Mouse (Mus musculus): ENCODE results near the gene Naglu. TPM values are rescaled to one million over a fixed set of nuclear protein-coding genes. Genes with fewer than 3 reads are reported as not detected.

Naglu gene
- total RNA-seq, 1 experiment from 2014 or later: 30.8 TPM

- peak; percentile 92 for DNase-seq
Observed at GRCm38 (mm10) chr11:101057860-101058259, 12.0 kb upstream of the Naglu start.

GRCm38 (mm10) chr11:101058726-101059125 is 11.1 kb upstream of the Naglu start:
- DNase-seq: no peak

- no peak for DNase-seq
Observed at GRCm38 (mm10) chr11:101059473-101059872, 10.3 kb upstream of the Naglu start.

- DNase-seq: peak; percentile 80
Observed at GRCm38 (mm10) chr11:101060126-101060525, 9.7 kb upstream of the Naglu start.

GRCm38 (mm10) chr11:101061049-101061448 is 8.8 kb upstream of the Naglu start:
- no peak for DNase-seq

GRCm38 (mm10) chr11:101062165-101062884 is 7.5 kb upstream of the Naglu start:
- peak; percentile 58 for DNase-seq

- DNase-seq: no peak
Observed at GRCm38 (mm10) chr11:101062971-101063675, 6.7 kb upstream of the Naglu start.

- peak; percentile 74 for DNase-seq
Observed at GRCm38 (mm10) chr11:101063676-101064327, 6.0 kb upstream of the Naglu start.

GRCm38 (mm10) chr11:101064462-101064861 is 5.3 kb upstream of the Naglu start:
- no peak for DNase-seq

- DNase-seq: peak; percentile 60
Observed at GRCm38 (mm10) chr11:101065002-101065401, 4.8 kb upstream of the Naglu start.

- DNase-seq: peak; percentile 93
Observed at GRCm38 (mm10) chr11:101066549-101067412, 3.0 kb upstream of the Naglu start.

GRCm38 (mm10) chr11:101070189-101070527 is 346 bp downstream of the Naglu start:
- DNase-seq: no peak

GRCm38 (mm10) chr11:101070987-101071386 is 1.2 kb downstream of the Naglu start:
- no peak for DNase-seq

- DNase-seq: no peak
Observed at GRCm38 (mm10) chr11:101071810-101072428, 2.1 kb downstream of the Naglu start.

GRCm38 (mm10) chr11:101078121-101078520 is 8.3 kb downstream of the Naglu start, which contains the start of gene Hsd17b1:
Gene Hsd17b1, plus strand, starts transcription at chr11:101078411.
- DNase-seq: no peak

GRCm38 (mm10) chr11:101079746-101080145 is 9.9 kb downstream of the Naglu start:
- DNase-seq: no peak

- DNase-seq: no peak
Observed at GRCm38 (mm10) chr11:101080421-101080820, 10.6 kb downstream of the Naglu start.

GRCm38 (mm10) chr11:101081659-101082058 is 11.8 kb downstream of the Naglu start:
- DNase-seq: no peak

GRCm38 (mm10) chr11:101082208-101083082 is 12.6 kb downstream of the Naglu start, which contains the start of gene Coasy:
Gene Coasy, plus strand, starts transcription at chr11:101082565.
- peak; percentile 92 for DNase-seq

GRCm38 (mm10) chr11:101083083-101083697 is 13.4 kb downstream of the Naglu start:
- DNase-seq: peak; percentile 55

Measured in adrenal gland, postnatal 14 days (tissue).